In genomic region chr17:73220746-73221145, GRCm38 (mm10) we compare ENCODE assay signal across 19 mouse cellular contexts.
A peak's percentile ranks its signal among the peaks of the same experiment; 100 is the strongest.
DNase-seq lines count a peak whose midpoint lies in the region; ATAC-seq lines count a peak whose summit lies in the region.
"Had no signal": no experiment of that assay in that cellular context is flagged by ENCODE, and none has a peak within 500 bp of the region (broad histone marks: within the 10 kb centered on the region; RNA-seq: fewer than 3 reads in every experiment).

No protein-coding gene starts in this region.

- no peaks in the 10 kb centered on the region for H3K27me3 ChIP-seq in embryonic facial prominence, embryonic 15.5 days
- H3K27me3 ChIP-seq in embryonic facial prominence, embryonic 10.5 days (replicated peaks; ENCODE audit: low read depth, poor library complexity, severe bottlenecking): no peaks in the 10 kb centered on the region
- no peaks in the 10 kb centered on the region for H3K27me3 ChIP-seq in heart, embryonic 13.5 days (replicated peaks)
- H3K27me3 ChIP-seq in hindbrain, embryonic 14.5 days (ENCODE audit: control insufficient read depth, insufficient read depth, low read length): no peaks in the 10 kb centered on the region
- no peaks in the 10 kb centered on the region for H3K27me3 ChIP-seq in hindbrain, embryonic 12.5 days
- no peaks in the 10 kb centered on the region for H3K27me3 ChIP-seq in neural tube, embryonic 13.5 days
- H3K27me3 ChIP-seq: neural tube, embryonic 12.5 days had no signal

- no peak overlapping the region for H3K9ac ChIP-seq in embryonic facial prominence, embryonic 15.5 days
- peak overlapping the region; percentile 17; the same call in 1 of the 2 replicates for H3K9ac ChIP-seq in heart, embryonic 13.5 days
- no peak overlapping the region for H3K9ac ChIP-seq in hindbrain, embryonic 14.5 days
- H3K9ac ChIP-seq in hindbrain, embryonic 12.5 days: no peak overlapping the region
- no peak overlapping the region for H3K9ac ChIP-seq in neural tube, embryonic 13.5 days
- H3K9ac ChIP-seq: neural tube, embryonic 12.5 days had no signal

- H3K4me1 ChIP-seq in embryonic facial prominence, embryonic 15.5 days: peaks cover 29% of the 10 kb centered on the region
- H3K4me1 ChIP-seq in embryonic facial prominence, embryonic 10.5 days: peaks cover 17% of the 10 kb centered on the region
- peaks cover 57% of the 10 kb centered on the region for H3K4me1 ChIP-seq in heart, embryonic 13.5 days
- peaks cover 28% of the 10 kb centered on the region for H3K4me1 ChIP-seq in hindbrain, embryonic 14.5 days (replicated peaks; ENCODE audit: control insufficient read depth, insufficient read depth, low read length)
- peaks cover 20% of the 10 kb centered on the region for H3K4me1 ChIP-seq in hindbrain, embryonic 12.5 days
- peaks cover 28% of the 10 kb centered on the region for H3K4me1 ChIP-seq in neural tube, embryonic 13.5 days (replicated peaks)

- 39% methylated on average over 7 of the region's 7 CpGs for WGBS in embryonic facial prominence, embryonic 15.5 days
- 76% methylated on average over 7 of the region's 7 CpGs for WGBS in embryonic facial prominence, embryonic 10.5 days
- 35% methylated on average over 7 of the region's 7 CpGs for WGBS in heart, embryonic 13.5 days
- WGBS in hindbrain, embryonic 14.5 days: 65% methylated on average over 7 of the region's 7 CpGs
- 71% methylated on average over 7 of the region's 7 CpGs for WGBS in hindbrain, embryonic 12.5 days
- 77% methylated on average over 7 of the region's 7 CpGs for WGBS in neural tube, embryonic 13.5 days

- no peak overlapping the region for H3K4me2 ChIP-seq in embryonic facial prominence, embryonic 15.5 days (replicated peaks)
- H3K4me2 ChIP-seq in heart, embryonic 13.5 days: peak overlapping the region; percentile 10; the same call in 1 of the 2 replicates
- H3K4me2 ChIP-seq in hindbrain, embryonic 14.5 days (replicated peaks): no peak overlapping the region
- no peak overlapping the region for H3K4me2 ChIP-seq in hindbrain, embryonic 12.5 days (replicated peaks)
- H3K4me2 ChIP-seq in neural tube, embryonic 13.5 days: no peak overlapping the region
- H3K4me2 ChIP-seq: neural tube, embryonic 12.5 days had no signal

- H3K9me3 ChIP-seq in embryonic facial prominence, embryonic 15.5 days (replicated peaks): no peaks in the 10 kb centered on the region
- no peaks in the 10 kb centered on the region for H3K9me3 ChIP-seq in embryonic facial prominence, embryonic 10.5 days
- H3K9me3 ChIP-seq in heart, embryonic 13.5 days: no peaks in the 10 kb centered on the region
- no peaks in the 10 kb centered on the region for H3K9me3 ChIP-seq in hindbrain, embryonic 14.5 days (ENCODE audit: control insufficient read depth, low read length)
- H3K9me3 ChIP-seq in hindbrain, embryonic 12.5 days (replicated peaks): no peaks in the 10 kb centered on the region
- H3K9me3 ChIP-seq in neural tube, embryonic 13.5 days: no peaks in the 10 kb centered on the region
- H3K9me3 ChIP-seq: hindbrain, embryonic 10.5 days; neural tube, embryonic 12.5 days had no signal

- H3K36me3 ChIP-seq in embryonic facial prominence, embryonic 15.5 days: no peaks in the 10 kb centered on the region
- H3K36me3 ChIP-seq in embryonic facial prominence, embryonic 10.5 days (replicated peaks): no peaks in the 10 kb centered on the region; the same call in 1 of the 2 replicates
- peaks cover 8% of the 10 kb centered on the region for H3K36me3 ChIP-seq in heart, embryonic 13.5 days
- no peaks in the 10 kb centered on the region for H3K36me3 ChIP-seq in hindbrain, embryonic 14.5 days (replicated peaks; ENCODE audit: control insufficient read depth, insufficient read depth)
- H3K36me3 ChIP-seq in hindbrain, embryonic 12.5 days: no peaks in the 10 kb centered on the region
- H3K36me3 ChIP-seq in neural tube, embryonic 13.5 days: no peaks in the 10 kb centered on the region
- H3K36me3 ChIP-seq: neural tube, embryonic 12.5 days had no signal

- H3K4me3 ChIP-seq in embryonic facial prominence, embryonic 15.5 days (replicated peaks): no peak overlapping the region
- H3K4me3 ChIP-seq in embryonic facial prominence, embryonic 10.5 days: no peak overlapping the region
- H3K4me3 ChIP-seq in heart, embryonic 13.5 days: no peak overlapping the region
- H3K4me3 ChIP-seq in hindbrain, embryonic 14.5 days (replicated peaks; ENCODE audit: low read length): no peak overlapping the region
- no peak overlapping the region for H3K4me3 ChIP-seq in hindbrain, embryonic 12.5 days
- H3K4me3 ChIP-seq in neural tube, embryonic 13.5 days: no peak overlapping the region
- H3K4me3 ChIP-seq: gastrocnemius, adult 2 months; hindbrain, embryonic 10.5 days; neural tube, embryonic 12.5 days had no signal

- no peak for ATAC-seq in embryonic facial prominence, embryonic 15.5 days (ENCODE audit: insufficient number of reproducible peaks, low FRiP score, low TSS enrichment, low read depth)
- ATAC-seq in heart, embryonic 13.5 days (ENCODE audit: extremely low read depth, insufficient number of reproducible peaks, low FRiP score, low TSS enrichment): no peak
- ATAC-seq in hindbrain, embryonic 14.5 days (ENCODE audit: low FRiP score): no peak
- no peak for ATAC-seq in hindbrain, embryonic 12.5 days (ENCODE audit: low FRiP score)
- ATAC-seq in neural tube, embryonic 13.5 days (ENCODE audit: low read depth): no peak
- ATAC-seq: inflammation-experienced regulatory T-cells, adult 6 months had no signal

- DNase-seq in embryonic facial prominence, embryonic 10.5 days (ENCODE audit: low spot score): no peak
- no peak for DNase-seq in heart, adult 9 months (ENCODE audit: low spot score in 2 of 2)
- no peak for DNase-seq in hindbrain, embryonic 14.5 days (ENCODE audit: low spot score)
- DNase-seq in neural tube, embryonic 10.5 days (ENCODE audit: extremely low spot score, low spot score): no peak
- DNase-seq: adrenal gland, postnatal 10 days; cerebellum, adult 8-10 months; gastrocnemius, adult 2 months; kidney, adult 18-20 months; lung, postnatal 4 days; right cerebral cortex, adult 18-20 months; right cerebral cortex, postnatal 4 days; thymus, postnatal 25 days had no signal

- H3K27ac ChIP-seq in embryonic facial prominence, embryonic 15.5 days (replicated peaks): peak overlapping the region; percentile 60
- no peak overlapping the region for H3K27ac ChIP-seq in embryonic facial prominence, embryonic 10.5 days (replicated peaks)
- H3K27ac ChIP-seq in heart, embryonic 13.5 days (replicated peaks): peak overlapping the region; percentile 61
- peak overlapping the region; percentile 6; the same call in 1 of the 2 replicates for H3K27ac ChIP-seq in hindbrain, embryonic 14.5 days
- H3K27ac ChIP-seq in hindbrain, embryonic 12.5 days: no peak overlapping the region
- H3K27ac ChIP-seq in neural tube, embryonic 13.5 days (replicated peaks): 0 out of 2 replicates have a peak overlapping the region, but pooled peaks have one; percentile 4
- H3K27ac ChIP-seq: gastrocnemius, adult 2 months; hindbrain, embryonic 10.5 days; neural tube, embryonic 12.5 days had no signal

Comparison
In these comparisons a context has a peak if more than half of its experiments do, and no peak if none do; other contexts are left out.
1. H3K27ac ChIP-seq: peak in embryonic facial prominence, embryonic 15.5 days (single experiment), heart, embryonic 13.5 days (single experiment), hindbrain, embryonic 14.5 days (single experiment) and neural tube, embryonic 13.5 days (single experiment); none in embryonic facial prominence, embryonic 10.5 days (single experiment) and hindbrain, embryonic 12.5 days (single experiment).